Mouse (Mus musculus): Measurements from ENCODE around the gene Cmbl.

- TF ChIP-seq CTCF (IDR thresholded peaks at IDR 0.05; ENCODE audit: borderline replicate concordance, control insufficient read depth, extremely low read depth, insufficient read depth, low read length, poor library complexity) (no peak), POLR2A (IDR thresholded peaks at IDR 0.05; ENCODE audit: control insufficient read depth, extremely low read depth, insufficient read depth, low read length, poor library complexity) (no peak)
Observed at GRCm38 (mm10) chr15:31526463-31526862, 38.7 kb upstream of the Cmbl start.

Data from thymus, adult 2 months (tissue).